Mouse (Mus musculus) thymus, postnatal 4 days (tissue): Measurements from ENCODE around the gene Plekhb2.

Source experiments
- DNase-seq: peaks from one replicate; pipeline ENCODE4 v3.0.0; 2021

The Plekhb2 gene

DNA sequence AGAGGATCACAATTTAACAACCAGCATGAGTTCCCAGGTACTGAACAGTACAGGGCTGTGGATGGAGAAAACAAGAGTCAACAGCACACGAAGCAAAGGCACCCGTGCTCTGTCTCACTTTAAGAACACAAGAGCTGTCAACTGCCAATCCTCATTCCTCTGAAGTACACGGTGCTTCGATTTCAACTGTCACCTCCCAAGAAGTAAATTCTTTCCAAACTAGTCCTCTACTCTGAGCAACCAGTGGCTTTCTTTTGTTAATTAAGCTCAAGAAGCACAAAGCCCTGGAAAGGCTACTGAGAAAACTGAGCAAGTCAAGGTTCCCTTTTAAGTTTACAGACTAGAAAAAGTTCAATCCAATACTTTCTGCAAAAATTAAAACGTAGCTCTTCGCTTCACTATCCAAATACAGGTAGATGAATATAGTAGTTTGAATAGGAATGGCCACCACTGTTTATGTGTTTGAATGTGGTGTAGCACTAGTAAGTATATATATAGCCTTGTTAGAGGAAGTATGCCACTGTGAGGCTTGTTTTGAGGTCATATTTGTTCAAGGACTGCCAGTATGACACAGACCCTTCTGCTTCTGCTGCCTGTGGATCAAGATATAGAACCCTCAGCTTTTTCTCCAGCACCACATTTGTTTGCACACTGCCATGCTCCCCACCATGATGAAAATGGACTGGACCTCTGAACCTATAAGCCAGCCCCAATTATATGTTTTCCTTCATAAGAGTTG lies 11.7 kb upstream of the Plekhb2 start:
- DNase-seq: no peak

DNA sequence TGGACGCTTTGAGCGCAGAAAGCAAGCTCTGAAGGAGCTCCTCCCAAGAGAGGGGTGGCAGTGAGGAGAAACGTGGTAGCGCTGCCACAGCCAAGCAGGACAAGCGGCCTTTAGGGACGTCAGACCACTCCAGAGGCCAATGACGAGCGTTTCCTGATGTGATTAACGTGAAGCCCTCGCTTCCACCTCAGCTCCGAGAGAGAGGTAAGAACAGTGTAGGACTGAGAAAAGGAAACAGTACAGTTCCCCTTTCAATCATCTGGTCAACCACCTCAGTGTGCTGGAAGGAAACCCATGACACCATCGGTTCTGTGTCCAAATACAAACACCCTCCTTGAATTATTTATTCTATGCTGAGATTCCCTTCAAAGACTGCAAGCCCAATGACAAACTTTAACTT lies 10.5 kb upstream of the Plekhb2 start:
- DNase-seq: no peak

DNA sequence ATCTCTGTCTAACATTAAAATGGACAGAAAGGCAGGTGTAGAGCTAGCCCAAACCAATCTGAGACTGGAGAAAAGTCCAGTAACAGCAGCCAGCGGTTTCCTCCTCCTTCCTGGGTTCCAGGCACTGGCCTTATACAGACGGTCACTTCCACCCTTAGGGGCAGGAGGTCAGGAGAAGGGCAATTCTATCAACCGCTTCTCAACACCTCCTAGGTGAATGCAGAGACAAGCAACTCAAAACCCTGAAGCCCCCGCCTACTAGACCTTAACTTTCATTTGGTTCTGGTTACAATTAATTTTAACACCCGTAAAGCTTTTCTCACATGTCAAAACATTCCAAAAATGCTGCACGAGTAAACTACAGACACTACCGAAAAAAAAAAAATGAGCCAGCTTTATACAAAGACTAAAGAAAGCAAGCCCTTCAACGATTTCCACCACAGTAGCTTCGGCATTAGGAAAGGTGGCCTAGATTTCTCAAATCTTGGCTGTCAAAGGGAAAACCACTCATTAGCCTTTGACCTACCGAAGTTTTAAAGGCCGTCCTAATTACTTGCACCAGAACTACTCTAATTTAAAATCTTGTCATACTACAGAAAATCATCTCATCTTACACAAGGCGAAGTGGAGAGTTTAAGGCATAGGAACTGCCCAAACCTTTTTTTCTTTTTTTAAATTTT lies 7.9 kb upstream of the Plekhb2 start:
- DNase-seq: no peak

DNA sequence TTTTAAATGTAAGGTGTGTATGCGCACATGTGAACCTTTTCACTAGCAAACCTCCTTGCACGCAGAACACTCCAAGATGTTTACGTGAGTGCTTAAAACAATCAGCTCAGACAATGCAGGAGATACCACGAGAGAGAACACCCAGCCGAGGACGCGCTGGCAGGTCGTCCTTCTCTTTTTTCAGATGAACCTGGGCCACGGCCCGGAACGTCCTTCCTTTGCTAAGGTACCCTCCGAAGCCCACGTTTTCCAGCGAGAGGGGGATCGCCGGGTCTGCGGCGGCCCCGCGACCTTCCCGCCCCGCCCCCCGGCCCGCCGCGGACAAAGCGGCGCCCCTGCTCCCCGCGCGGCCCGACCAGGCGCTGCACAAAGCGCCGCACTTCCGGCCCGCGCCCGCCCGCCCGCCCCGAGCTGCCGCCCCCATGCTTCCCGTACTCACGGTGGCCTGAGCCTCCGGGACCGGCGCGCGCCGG lies 7.4 kb upstream of the Plekhb2 start:
- peak; percentile 82 for DNase-seq

DNA sequence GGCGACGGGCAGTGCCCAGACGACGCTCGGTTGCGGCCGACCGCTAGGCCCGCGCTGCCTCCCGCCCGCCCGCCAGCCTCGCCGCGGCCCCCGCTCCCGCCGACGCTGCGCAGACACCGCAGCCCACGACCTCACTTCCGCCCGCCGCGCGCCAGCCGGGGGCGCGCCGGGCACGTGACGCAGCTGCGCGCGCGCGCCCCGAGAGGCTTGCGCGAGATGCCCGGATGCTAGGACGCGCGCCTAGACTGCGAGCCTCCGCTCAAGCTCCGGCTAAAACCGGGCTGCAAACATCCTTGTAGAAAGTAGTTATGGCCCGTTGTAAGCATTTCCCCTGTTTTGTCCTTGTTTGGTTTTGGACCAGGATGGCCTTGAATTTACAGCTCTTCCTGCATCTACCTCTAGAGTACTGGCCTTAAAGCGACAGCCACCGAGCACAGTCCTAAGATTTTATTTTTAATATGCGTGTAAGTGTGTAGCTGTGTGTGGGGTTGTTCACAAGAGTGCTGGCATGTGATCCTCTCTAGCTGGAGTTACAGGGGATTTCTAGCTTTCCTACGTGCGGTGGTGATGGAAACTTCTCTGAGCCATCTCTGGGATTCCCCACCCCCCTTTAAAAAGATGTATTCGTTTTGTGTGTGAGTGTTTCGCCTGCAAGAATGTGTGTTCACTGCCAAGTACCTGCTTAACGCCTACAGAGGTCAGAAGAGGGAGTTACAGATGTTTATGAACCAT lies 6.7 kb upstream of the Plekhb2 start, which contains the start of gene Fam168b:
Gene Fam168b, minus strand, starts transcription at position 179 of the 732 bp plus-strand sequence.
- peak; percentile 94 for DNase-seq

DNA sequence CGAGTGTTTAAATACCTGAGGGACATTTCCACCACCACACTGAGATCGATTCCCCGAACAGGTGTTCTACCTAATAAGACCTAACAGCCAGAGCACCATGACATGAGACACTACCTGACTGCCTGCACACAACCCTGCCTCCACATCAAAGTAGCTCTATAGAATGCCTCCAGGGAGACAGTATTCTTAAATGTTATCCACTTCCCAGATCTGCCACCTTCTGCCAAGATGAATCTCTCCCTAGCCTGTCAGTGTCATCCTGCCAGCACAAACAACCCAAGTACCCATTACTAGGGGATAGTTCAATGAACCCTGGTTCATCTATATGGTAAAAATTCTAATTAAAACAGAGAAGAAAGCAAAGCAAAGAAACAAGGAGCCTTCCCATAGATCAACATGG lies 2.7 kb upstream of the Plekhb2 start:
- no peak for DNase-seq

DNA sequence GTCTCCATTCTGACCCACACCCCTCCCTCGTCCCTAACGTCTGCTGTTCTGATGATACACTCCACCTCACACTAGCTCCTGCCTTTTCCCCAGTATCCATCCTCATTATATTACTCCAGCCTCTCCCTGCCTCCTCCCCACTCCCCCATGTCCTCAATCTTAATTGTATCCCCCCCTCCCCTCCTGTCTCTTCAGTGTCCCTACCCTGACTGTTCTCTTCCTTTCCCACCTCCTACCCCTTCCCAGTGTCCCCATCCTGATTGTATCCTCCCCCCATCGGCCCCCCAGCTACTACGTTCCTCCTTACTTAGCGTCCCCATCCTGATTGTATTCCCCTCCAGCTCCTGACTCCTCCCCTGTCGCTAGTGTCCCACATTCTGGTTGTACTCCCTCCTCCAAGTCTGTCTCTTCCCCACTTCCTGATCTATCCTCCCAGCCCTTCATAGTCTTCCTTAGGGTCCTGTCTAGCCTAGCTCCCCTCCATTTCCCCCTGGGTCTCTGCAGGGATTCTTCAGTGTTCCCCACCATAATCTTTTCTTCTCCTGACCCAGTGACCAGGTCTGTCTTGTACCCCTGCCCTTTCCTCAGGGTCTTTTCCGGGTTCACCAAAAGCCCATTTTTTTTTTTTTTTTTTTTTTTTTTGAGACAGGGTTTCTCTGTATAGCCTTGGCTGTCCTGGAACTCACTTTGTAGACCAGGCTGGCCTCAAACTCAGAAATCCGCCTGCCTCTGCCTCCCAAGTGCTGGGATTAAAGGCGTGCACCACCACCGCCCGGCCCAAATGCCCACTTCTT lies 764 bp downstream of the Plekhb2 start:
- DNase-seq: no peak

DNA sequence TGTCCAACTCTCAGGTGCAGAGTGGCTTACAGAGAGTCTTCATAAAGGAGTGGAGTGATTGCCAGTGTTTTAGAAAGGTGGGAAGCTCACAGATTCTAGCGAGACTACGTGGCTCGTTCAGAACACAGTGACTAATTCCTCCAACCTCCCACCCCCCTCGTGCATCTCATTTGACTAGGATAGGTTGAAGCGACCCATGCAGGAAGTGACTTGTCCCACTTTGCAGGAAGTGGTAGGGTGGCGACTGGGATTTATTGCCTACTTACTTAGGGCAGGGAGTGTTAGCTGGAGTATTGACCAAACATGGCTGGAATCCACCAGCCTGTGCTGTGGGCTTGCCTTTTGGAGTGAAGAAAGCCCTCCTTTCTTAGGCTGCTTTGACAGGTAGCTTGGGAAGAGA lies 1.8 kb downstream of the Plekhb2 start:
- DNase-seq: peak; percentile 43

DNA sequence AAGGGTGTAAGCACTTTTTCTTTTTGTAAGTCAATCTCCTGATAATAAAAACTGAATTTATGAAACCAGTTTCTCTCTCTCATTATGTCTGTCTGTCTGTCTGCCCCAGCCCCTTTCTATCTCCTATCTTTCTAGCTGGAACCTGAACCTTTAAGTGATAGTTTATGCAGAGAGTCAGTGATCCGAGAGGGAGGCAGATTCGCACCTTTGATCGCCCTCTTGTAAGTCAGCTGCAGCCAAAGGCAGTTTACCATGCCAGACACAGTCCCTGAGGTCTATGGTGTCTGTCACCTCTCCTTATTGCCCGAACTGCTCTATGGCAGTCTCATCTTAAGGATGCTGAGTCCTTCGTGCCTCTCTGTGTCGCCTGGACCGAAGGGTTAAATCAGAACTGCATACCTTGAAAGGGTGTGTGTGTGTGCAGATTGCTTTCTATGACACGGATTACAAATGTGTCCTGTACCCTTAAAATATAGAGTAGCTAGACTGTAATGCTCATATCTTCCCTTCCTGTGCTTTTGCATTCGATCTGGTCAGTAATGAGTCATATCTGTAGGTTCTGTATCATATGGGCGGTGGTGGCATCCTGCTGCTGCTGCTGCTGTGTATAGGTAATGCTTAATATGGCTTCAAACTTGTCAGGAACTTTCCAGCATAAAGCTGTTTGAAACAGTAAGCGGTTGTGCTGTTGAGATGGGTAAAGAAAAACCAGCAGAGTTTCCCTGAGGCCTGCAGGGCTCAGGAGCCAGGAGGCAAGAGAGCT lies 2.5 kb downstream of the Plekhb2 start:
- DNase-seq: no peak

DNA sequence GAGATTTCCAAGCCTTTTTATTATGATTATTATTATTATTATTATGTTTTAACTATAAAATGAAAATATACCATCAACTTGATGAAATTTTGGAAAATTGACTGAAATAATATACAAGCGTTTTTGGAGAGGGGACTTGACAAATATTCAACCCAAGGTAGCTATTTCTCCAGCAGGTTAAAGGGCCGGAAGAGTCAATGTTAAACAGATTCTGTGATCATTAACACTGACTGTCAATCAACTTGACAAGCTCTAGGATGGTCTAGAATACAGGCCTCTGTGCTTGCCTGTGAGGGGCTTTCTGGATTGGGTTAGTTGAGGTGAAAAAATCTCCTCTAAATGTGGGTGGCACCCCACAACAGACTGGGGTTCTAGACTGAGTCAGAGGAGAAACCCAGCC lies 4.0 kb downstream of the Plekhb2 start:
- no peak for DNase-seq

DNA sequence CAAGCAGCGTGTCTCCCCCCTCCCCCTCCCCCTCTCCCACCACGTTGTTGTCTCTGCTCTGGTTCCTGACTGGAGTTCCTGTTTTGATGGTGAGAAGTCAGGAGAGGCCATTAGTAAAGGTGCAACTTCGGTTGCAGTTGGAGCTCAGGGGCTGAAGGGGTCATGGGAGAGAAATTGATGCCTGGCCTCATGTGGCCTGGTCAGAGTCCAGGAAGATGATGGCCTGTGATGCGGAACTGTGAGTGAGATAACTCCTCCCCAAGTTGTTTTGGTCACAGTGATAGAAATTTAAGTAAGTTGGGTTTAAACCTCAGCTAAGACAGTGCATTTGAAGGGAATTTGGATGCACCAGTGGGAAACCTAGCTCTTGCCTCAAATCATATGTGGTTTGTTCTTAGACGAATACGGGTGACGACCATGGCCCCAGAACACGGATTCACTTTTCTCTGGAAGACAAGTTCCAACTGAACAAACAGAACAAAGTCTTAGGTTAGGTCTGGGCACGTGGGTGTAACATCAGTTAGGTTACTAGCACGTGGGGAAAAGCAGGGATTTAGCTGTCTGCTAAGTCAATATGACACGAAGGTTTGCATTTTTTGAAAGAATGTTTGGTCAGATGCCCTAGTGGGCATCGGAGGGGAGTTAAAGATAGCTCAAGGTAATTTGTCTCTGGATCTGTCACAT lies 5.4 kb downstream of the Plekhb2 start:
- no peak for DNase-seq

DNA sequence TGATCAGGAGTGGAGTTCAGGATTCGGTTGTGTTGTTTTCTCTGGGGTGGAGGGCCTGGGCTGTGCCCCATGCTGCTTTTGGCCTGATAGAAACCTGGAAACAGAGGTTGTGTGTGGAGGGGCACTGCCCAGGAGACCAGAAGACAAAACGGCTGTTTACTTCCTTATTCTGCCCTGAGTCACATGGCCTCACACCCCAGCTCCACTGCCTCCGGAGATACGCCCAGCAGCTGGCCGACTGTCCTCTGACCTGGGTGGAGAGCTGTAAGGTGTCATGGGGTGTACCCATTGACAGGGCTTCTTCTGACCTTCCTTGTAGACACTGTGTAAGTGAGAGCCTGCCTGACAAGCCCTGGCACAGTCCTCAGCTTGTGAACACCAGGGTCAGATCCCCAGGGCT lies 8.9 kb downstream of the Plekhb2 start:
- DNase-seq: no peak

DNA sequence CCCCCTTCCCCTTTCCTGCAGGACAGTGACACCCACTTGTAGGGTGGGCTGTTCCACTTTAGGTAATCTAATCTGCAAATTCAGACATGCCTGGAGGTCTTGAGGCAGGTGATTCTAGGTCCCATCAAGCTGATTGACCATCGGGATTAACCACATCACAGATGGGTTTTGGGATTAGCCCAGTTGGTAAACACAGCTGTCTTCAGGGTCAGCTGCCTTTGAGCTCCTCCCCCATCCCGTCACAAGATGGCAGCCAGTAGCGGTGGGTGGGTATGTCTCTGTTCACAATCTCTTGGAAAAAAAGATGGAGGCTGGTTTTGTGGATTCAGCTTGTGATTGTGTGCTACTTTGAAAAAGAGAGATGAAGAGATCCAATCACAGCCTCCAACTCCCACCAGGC lies 10.0 kb downstream of the Plekhb2 start:
- DNase-seq: no peak

DNA sequence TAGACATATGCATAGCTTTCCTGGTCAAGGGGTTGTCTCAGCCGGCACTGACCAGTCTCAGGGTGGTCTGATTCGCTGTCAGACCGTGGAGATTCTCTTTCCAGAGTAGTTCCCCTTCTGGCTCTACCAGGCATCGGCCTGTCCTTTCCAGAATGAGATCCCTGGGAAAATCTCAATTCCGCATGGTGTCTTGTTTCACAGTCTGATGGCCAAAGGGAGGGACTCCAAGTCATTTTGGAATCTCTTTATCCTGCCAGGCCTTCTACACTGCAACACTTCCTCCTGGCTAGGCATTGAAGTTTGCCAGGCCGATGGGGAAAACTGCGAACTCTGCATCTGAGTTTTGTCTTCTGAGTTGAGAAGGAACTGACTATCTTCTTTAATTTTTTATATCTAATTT lies 10.4 kb downstream of the Plekhb2 start:
- DNase-seq: no peak

DNA sequence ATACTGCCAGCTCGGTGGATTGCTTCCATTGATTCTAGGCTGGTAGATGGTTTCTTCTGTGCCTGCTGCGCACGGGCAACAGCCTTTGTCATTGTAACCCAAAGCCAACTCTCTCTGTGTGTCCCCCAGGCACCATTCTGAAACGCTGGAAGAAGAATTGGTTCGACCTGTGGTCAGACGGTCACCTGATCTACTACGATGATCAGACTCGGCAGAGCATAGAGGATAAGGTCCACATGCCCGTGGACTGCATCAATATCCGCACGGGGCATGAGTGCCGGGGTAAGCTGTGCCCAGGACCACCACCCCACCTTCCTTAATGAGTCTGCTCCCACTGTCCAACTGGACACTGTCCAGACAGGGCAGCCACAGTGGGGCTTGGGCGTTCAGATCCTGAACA lies 13.1 kb downstream of the Plekhb2 start:
- no peak for DNase-seq

DNA sequence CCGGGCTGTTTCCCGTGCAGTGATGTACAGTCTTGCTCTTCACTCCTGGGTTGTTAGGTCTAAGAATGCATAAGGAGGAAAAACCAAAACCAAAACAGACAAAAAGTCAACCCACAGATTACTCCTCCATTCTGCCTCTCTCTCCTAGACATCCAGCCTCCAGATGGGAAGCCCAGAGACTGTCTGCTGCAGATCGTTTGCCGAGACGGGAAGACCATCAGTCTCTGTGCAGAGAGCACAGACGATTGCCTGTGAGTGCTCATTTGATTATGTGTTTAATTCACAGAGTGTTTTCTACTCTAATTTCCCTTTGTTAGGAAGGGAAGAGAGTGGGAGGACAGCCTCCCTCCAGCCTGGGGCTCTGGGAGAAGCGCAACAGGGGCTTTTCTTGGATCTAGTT lies 13.5 kb downstream of the Plekhb2 start:
- DNase-seq: no peak

DNA sequence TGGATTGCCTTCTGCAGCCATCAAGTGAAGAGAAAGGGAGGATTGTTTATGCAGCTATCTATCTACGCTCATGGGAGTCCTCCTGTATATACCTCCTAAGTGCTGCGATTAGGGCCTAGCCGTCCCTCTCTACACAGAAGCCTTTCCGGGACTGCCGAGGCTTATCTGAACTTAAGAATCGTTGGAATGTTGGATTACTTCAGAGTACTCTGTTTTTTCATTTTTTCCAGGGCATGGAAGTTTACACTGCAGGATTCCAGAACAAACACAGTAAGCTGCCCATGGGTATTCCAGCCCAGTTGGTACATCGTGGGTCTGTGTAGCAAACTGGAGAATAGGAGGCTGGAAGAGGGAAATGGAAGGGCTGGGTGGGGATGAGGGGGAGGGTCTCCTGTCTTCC lies 14.5 kb downstream of the Plekhb2 start:
- no peak for DNase-seq

DNA sequence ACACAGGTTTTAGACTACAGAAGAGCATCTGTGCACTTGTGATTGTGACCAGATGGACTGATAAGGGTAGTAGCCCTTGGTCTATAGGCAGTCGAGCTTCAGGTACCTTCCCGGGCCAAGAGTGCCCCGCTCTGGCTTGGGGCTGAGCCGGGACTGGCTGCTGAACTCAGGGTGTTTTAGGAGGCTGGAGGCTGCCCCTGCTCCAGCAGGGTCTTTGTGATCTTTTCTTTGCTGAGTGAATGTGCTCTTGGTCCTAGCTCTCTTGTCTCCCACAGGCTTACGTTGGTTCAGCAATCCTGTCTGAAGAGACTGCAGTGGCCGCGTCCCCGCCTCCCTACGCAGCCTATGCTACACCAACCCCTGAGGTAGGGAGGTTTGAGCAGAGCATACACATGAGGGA lies 16.1 kb downstream of the Plekhb2 start:
- DNase-seq: no peak

DNA sequence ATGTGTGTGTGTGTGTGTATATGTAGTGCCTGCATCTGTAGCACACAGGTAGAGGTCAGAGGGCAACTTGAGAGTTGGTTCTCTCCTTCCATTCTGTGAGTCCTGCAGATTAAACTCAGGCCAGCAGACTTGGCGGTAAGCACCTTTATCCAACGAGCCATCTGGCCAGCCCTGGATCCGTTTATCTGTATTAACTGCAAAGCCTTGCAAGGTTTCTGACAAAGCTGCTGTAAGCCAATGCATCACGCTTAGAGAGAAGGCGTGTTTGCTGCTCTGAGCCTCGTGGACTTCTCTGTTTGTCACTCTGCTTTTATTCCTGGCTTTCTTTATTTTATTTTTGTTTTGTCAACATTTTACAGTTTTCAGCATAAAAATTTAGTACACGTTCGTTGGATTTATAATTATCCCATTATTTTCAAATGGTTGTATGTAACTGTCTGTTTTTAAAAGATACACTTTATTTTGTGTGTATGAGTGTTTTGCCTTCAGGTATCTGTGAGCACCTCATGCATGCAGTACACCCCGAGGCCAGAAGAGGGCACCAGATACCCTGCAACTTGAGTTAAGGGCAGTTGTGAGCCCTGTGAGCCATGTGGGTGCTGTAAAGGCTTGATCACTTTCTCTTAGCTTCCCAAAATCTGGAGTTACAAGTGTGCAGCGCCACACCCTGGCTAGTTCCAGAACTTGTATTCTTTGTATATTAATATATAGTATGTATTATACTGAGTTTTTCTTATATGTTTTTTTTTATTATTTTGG lies 17.2 kb downstream of the Plekhb2 start:
- DNase-seq: peak; percentile 96

DNA sequence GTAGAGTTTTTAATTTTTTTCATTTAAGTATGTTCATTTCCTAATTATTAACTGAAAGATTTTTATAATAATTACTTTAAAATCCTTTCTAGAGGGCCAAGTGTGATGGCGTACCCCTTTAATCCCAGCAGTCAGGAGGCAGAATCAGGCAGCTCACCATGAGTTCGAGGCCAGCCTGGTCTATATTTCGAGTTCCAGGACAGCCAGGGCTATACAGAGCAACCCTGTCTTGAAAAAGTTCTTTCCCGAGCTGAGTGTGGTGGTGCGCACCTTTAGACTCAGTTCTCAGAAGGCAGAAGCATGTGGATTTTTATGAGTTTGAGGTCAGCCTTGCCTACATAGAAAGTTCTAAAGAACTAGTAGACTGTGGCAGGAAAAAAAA lies 17.8 kb downstream of the Plekhb2 start:
- DNase-seq: no peak

DNA sequence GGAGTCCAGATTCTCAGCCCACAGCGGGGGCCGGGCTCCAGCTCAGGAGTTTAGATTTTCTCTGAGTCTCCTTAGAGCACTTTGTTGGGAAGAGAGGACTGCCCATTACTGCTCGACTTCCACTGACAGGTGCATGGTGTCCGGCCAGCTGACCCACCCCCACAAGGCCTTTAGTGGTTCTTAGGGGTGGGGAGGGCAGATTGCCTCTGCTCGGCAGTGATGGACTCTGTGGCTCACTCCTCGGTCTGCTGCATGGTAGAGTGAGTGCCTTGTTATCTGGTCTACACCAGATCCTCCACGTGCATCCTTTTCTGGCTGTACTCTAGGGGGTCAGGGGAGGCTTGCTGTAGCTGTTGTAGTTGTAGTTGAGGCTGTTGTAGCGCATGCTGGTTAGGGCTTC lies 18.6 kb downstream of the Plekhb2 start:
- DNase-seq: no peak
